Mouse (Mus musculus) right cerebral cortex, adult 2 months (tissue): ENCODE measurements around the gene Art3.

ENCODE experiments used
- DNase-seq, 2 experiments: peaks; one replicate each; pipeline ENCODE4 v3.0.0; 2021 to 2022; ENCODE audit warnings: low spot score in 2 of 2

The Art3 gene

DNA sequence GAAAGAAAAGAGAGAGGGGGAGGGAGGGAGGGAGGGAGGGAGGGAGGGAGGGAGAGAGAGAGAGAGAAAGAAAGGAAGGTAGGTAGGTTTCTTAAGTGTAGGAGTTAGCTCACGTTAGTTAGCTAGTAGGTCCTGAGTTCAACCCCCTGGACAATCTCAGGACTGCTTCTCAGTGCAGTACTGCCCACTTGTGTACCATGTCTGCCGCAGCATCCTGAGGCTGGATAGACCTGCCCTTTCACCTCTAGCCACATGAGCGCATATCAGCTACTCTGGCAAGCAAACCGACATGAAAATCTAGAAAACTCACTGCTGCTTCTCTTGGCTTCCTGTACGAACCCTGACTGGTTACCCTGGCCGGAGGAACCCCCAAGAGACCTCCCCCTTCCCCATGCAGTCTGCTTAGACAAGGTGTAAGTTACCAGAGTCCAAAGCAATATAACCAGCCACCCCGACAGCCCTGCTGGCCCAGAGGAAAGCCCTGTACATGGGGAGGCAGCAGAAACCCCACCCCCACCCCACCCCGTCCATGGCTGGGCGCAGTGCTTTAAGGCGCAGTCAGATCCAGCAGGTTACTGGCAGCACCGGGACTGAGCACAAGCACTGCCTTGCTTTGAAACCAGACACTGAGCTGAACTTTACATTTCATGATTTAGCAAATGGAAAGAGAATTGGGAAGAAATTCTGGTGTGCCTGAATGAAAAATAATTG, 81.8 kb downstream of the Art3 start:
- no peak for DNase-seq

DNA sequence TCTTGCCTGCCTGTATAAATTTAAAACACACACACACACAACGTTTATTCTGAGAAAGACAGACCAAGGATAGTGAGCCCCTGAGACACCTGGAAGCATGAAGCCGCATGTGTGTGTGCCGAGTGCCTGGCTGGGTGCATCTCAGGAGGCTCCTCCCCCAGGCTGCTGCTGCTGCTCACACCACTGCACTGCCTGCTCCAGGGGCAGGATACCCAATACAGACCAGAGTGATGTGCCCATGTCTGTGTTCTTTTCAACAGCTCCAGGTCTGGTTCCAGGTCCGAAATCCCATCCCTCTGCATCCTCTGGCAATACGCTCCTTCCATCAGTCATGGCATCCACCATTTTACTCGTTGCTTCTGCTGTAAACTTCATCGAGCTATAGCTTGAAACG, 82.4 kb downstream of the Art3 start:
- no peak for DNase-seq

DNA sequence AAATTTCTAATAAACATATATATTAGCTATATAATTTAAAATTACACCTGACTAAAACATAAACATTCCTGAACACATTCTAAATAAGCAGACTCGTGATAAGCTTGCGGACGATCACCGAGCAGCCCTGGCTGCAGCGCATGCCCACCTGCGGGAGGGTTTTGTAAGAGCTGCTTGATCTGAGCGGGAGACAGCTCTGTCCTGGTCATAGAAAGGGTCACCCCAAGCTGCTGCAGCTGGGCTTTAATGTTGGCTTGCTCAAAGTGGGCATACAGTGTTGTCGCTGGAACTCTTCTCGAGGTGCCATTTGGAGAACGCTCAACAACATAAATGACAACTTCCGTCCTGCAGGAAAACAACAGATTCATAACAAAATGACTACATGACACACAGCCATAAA, 92.5 kb downstream of the Art3 start:
- no peak for DNase-seq

DNA sequence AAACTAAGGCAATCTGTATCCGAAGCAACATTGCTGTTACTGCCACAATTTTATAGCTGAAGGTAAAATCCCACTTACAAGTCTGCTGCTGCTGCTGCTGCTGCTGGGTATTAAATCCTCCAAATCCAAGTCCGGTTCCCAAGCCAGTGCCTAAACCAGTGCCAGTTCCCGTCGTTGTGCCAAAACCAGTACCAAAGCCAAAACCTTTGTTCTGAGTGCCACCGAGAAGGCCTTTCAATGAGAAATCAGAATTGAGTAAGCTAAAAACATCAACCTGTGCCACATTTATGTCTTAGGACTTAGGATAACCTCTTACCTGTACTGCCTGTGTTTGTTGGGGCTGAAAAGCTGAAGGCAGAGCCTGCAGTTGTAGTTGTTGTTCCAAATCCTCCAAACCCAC, 99.1 kb downstream of the Art3 start:
- peak in 1 of 2 experiments; percentile 12 for DNase-seq

DNA sequence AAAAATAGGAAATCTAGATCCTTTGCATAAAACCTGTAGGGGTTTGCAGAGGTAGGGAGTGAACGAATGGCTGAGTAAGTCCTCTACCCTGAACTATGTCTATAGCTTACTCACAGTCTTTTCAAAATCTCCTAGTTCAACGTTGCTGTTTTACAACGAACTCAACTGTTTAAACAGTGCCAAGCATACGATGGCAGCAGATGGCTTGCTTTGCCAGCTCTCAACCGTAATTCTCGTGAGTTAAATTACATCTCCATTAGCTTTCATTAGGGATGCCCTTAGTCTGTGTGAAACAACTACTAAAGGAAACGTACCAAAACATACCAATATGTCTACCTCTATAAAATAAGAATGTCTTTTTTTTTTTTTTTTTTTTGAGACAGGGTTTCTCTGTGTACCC, 100.0 kb downstream of the Art3 start:
- DNase-seq: no peak

DNA sequence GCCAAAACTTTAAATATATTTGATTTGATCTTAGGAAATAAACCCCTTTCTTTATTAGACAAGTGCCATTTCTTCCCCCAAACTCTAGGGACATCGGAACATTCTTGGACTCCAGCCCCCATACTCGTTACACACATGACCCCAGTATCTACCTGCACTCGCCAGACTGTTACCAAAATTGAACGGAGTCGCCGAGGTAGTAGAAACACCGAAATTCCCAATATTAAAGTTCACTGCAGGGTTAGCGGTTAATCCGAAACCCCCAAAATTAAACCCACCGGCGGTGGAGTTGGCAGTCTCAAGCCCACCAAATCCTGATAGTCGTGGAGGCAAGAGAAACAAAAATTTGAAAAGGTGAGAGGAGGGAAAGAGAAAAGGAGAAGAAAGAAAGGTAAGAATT, 102.4 kb downstream of the Art3 start:
- DNase-seq: no peak

DNA sequence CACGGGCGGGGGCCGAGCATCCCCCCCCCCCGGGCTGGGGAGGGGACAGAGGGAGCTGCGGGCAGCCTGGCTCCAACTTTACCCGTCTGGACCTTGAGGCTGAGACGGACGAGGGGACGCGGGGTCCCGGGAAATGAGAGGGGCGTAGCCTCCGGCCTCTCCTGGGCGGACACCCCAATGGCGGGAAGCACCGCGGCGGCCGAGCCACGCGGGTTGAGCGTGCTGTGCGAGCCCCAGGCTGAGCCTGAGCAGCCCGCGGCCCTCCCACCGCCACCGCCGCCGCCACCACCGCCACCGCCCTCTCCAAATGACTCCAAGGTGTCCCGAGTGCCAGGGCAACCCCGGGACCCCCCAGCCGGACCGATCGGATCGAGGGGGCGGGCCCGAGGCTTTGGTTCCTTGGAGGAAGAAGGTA, 103.0 kb downstream of the Art3 start:
- peak in 1 of 2 experiments; percentile 10 for DNase-seq

DNA sequence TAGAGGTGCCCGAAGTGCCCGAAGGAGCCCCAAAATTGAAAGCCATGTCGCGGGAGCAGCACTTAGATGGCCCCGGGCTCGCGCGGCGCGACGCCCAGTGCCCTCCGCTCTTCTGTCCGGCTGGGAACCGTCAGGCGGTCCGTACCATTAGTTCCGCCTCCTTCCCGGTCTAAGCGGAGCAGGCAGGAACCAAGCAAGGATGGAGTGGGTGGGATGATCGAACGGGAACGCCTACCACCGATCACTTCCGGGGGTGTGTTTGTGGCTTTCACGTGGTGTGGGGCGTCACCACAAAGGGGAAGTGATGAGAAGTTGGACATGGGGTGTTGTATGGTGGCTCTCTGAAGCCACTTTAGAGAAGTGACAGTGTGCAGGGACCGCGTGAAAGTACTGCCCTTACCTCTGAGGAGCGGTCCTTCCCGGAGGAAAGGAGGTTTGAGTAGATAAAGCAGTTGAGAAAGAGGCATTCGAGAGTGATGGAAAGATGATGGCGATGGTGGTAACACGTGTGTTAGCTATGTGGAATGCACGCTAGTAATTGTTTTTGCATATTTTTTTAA, 103.5 kb downstream of the Art3 start, which contains the start of gene Nup54:
Gene Nup54 (minus strand): TSS at position 195 of the 560 bp plus-strand sequence.
- DNase-seq: peak; percentile 96 to 97

DNA sequence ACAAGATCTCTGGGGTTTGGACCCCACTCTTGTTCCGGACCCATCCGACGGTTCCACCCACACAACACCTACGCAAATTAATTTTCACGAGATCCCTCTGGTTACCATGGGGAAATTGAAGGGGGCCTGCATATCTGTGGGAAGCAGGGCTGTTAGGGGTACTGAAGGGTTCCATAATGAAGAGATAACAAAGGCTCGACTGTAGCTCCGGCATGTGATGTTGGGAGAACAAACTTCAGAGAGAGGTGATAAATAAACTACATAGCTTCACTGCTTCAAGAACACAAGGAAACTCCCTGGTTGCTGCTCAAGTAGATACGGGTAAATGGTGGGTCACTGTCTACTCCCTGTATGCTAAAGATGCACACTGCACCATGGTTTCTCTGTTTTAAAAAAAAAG, 106.9 kb downstream of the Art3 start:
- no peak for DNase-seq

DNA sequence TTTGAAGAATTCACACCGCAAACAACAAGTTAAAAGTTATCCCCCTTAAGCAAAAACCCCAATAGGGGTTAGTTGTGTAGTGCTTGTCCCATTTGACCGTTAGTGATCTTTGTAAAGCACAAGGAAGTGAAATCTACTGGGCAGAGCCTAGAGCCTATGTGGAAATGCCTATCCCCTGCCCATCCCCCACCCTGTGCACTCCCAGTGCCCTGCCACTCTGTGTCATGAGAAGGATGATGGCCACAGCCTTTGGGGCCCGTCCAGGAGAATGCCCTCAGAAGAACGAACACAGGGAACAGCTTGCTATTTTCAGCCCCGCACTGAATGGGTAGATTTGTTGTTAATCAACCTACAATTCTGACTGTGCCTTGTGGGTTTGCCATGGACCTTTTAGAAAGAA, 109.9 kb downstream of the Art3 start:
- no peak for DNase-seq

DNA sequence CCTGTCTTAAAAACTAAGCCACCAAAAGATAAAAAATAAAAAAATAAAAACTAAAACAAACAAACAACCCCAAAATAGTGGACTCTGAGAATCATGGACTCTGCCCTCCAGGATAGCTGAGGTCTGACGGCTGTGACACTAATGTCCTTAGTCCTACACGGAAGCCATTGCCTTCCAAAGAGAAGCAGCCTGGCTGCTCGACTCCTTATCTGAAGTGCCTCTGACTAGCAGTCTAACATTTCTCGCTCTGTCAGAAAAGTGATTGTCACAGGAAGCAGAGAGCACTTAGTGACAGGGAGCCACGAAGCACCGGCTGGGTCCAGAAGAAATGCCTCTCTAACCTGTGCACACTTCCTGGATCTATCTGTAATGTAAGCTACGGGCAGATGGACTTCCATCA, 111.3 kb downstream of the Art3 start:
- DNase-seq: no peak

DNA sequence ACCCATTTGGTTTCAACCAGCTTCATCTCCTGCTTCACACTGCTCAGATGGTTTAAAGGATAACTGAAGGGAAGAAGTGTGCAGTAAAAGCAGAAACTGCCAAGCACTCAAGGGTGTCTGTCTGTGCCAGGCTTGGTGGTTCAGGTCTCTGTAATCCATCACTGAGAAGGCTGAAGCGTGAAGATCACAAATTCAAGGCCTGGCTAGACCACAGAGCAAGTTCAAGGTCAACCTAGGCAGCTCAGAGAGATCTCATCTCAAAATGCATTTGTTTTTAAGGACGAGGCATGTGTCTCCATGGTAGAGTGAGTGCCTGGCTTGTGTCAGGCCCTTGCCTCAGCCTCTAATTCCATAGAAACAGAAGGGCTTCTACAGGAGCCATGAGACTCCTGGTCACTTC, 113.4 kb downstream of the Art3 start:
- no peak for DNase-seq

DNA sequence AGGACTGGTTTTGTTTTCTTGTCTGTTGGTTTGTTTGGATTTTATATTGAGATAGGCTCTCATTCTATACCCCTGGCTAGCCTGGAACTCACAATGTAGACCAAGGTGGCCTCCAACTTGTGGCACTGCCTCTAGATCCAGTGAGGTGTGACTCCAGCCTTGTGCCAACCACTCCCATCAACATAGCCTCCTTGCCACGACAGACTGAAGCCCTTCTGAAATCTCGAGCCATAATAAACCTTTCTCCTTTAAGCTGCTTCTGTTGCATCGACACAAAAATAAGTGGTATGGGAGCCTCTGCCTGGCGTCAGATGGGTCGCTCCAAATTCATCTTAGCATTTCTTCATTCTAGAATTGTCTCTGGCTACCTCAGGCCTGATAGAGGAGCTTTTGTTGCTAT, 115.1 kb downstream of the Art3 start:
- no peak for DNase-seq

DNA sequence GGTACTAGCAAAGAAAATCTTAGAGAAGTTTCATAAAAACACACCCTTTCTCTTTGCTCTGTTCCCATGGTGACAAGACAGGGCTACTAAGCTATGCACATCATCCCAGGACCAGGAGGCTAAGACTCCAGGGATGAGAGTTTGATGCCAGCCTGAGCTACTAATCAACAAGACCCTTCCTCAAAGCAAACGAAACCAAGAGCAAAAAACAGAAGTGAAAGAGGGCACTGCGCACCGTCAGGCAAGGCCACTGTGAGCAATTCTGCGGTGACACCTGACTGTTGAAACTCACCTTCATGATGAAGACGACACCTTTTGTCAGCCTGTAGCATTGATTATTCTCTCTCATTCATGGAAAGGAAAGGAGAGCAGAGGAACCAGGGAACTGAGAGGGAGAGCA, 121.2 kb downstream of the Art3 start:
- no peak for DNase-seq

DNA sequence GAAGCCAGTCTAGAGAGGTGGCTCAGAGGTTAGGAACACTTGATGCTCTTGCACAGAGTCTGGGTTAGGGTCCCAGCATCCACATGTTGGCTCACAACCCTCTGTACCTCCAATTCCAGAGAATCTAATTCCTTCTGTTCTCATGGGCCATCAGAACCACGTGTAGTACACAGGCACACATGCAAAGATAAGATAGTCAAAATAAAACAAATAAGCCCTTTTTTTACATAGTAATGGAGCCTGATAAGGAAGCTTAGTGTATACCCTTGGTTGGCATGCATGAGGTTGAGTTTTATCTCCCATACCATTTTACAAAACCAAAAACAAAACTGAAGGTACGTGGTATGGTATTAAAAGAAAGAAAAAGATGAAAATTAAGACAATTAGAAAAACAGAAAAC, 125.8 kb downstream of the Art3 start:
- DNase-seq: no peak

DNA sequence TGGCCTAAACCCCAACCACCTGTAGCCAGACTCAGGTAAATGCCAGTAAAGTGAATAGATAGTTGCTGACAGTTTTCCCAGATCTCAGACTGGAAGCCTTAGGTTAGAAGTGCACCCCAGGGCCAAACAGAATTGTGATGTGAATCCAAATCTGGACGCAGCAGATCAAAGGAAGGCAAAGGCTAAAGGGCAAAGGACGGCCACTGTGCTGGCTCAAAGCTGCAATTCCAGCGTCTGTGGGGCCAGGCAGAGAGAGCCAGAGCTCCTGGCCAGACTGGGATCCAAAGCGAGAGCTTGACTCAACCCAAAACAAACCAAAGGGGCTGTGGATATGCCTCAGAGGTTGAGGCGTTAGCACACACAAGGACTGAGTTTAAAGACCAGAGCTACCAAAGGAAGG, 127.1 kb downstream of the Art3 start:
- no peak for DNase-seq

DNA sequence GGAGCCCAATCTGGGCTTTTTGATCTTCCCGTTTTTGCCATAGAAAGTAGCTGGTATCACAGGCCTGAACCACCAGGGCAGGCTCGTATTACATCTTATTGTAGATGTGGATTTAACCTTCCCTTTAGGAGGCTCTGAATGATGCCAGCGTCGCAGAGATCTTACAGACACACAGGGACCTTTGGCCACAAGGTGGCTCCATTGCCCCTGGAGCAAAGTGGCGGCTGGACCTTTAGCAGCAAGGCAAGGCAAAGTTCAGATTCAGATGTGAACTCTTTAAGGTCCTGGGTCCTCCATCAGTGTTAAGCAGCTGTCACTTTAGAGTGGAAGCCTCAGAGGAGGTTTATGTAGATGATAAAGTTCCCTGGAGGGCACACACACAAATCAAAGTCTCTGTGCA, 129.7 kb downstream of the Art3 start:
- peak; percentile 56 to 57 for DNase-seq
